Mouse (Mus musculus) liver, postnatal 0 days (tissue): ENCODE data around the gene Fam166a.

ENCODE experiments used
- CTCF ChIP-seq: sonication (generic); IDR thresholded peaks from 2 replicates; pipeline ENCODE4 v1.5.1; 2016; ENCODE audit warnings: antibody characterized with exemption, low read depth
- EP300 ChIP-seq: IDR thresholded peaks from 2 replicates; pipeline ENCODE4 v1.6.1; 2016; ENCODE audit warnings: antibody characterized with exemption, low read depth, mild to moderate bottlenecking

DNA sequence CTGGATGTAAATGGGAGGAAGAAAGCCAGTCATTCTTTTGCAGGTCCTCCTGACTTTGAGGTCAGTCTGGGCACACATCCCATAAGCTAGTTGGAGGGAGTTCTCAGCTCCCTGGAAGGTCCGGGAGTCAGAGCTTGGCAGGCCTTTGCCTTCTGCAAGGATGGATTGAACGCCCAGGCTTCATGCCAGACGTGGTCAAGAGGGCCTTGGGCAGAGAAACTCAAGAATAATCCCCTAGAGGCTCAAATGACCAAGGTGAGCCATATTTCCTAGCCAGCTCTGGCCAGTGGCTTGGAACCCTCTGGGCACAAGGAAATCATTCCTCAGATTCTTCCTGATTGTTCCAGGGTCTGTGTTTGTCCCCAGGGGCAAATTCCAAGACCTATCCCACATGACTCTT is 46.3 kb downstream of the Fam166a start:
- TF ChIP-seq CTCF (no peak), EP300 (no peak)
